Mouse (Mus musculus): ENCODE measurements around the gene Trp53tg5. TPM values are rescaled to one million over a fixed set of nuclear protein-coding genes. Genes with fewer than 3 reads are reported as not detected.

Gene Trp53tg5
- polyA plus RNA-seq, 1 experiment from 2014 or later: not detected

- WGBS: 44% methylated on average over 5 of the region's 5 CpGs
These were observed 24.6 kb downstream of the Trp53tg5 start for GRCm38 (mm10) chr2:164448921-164449320.

GRCm38 (mm10) chr2:164448140-164448539, 25.4 kb downstream of the Trp53tg5 start:
- H3K27me3 ChIP-seq (ENCODE audit: control insufficient read depth, insufficient read depth, low read length): peaks cover 13% of the 10 kb centered on the region
- no peaks in the 10 kb centered on the region for H3K36me3 ChIP-seq (ENCODE audit: control insufficient read depth, insufficient read depth)
- H3K9me3 ChIP-seq (replicated peaks; ENCODE audit: control insufficient read depth, low read length): peaks cover 4% of the 10 kb centered on the region
- H3K27ac ChIP-seq (ENCODE audit: low read length): no peak overlapping the region
- no peak overlapping the region for H3K9ac ChIP-seq (ENCODE audit: low read length)
- no peak overlapping the region for H3K4me3 ChIP-seq (ENCODE audit: low read length)
- WGBS: 95% methylated on average over 1 of the region's 1 CpGs
- peaks cover 33% of the 10 kb centered on the region for H3K4me1 ChIP-seq (ENCODE audit: control insufficient read depth, insufficient read depth, low read length)
- ATAC-seq (replicated peaks; ENCODE audit: extremely low read depth, insufficient read depth, low FRiP score): no peak
- H3K4me2 ChIP-seq (ENCODE audit: low read depth, low read length): no peak overlapping the region

More at GRCm38 (mm10) chr2:164448921-164449320, 24.6 kb downstream of the Trp53tg5 start:
- no peak for ATAC-seq (replicated peaks; ENCODE audit: extremely low read depth, insufficient read depth, low FRiP score)
- H3K9me3 ChIP-seq (replicated peaks; ENCODE audit: control insufficient read depth, low read length): peaks cover 4% of the 10 kb centered on the region
- H3K4me1 ChIP-seq (ENCODE audit: control insufficient read depth, insufficient read depth, low read length): peaks cover 35% of the 10 kb centered on the region
- H3K36me3 ChIP-seq (ENCODE audit: control insufficient read depth, insufficient read depth): no peaks in the 10 kb centered on the region
- no peak overlapping the region for H3K9ac ChIP-seq (ENCODE audit: low read length)
- no peak overlapping the region for H3K27ac ChIP-seq (ENCODE audit: low read length)
- H3K27me3 ChIP-seq (ENCODE audit: control insufficient read depth, insufficient read depth, low read length): peaks cover 11% of the 10 kb centered on the region
- no peak overlapping the region for H3K4me2 ChIP-seq (ENCODE audit: low read depth, low read length)
- H3K4me3 ChIP-seq (ENCODE audit: low read length): no peak overlapping the region

GRCm38 (mm10) chr2:164446086-164446469, 27.4 kb downstream of the Trp53tg5 start:
- no peak overlapping the region for H3K4me3 ChIP-seq (ENCODE audit: low read length)
- 77% methylated on average over 3 of the region's 3 CpGs for WGBS
- H3K4me1 ChIP-seq (ENCODE audit: control insufficient read depth, insufficient read depth, low read length): peaks cover 25% of the 10 kb centered on the region
- H3K9me3 ChIP-seq (replicated peaks; ENCODE audit: control insufficient read depth, low read length): peaks cover 4% of the 10 kb centered on the region
- H3K27me3 ChIP-seq (ENCODE audit: control insufficient read depth, insufficient read depth, low read length): peaks cover 13% of the 10 kb centered on the region
- no peak overlapping the region for H3K27ac ChIP-seq (ENCODE audit: low read length)
- H3K36me3 ChIP-seq (ENCODE audit: control insufficient read depth, insufficient read depth): no peaks in the 10 kb centered on the region
- no peak overlapping the region for H3K4me2 ChIP-seq (ENCODE audit: low read depth, low read length)
- no peak overlapping the region for H3K9ac ChIP-seq (ENCODE audit: low read length)
- ATAC-seq (replicated peaks; ENCODE audit: extremely low read depth, insufficient read depth, low FRiP score): no peak

- Histone ChIP-seq H3K36me3 (ENCODE audit: control insufficient read depth, insufficient read depth) (no peaks in the 10 kb centered on the region), H3K4me3 (ENCODE audit: low read length) (no peak overlapping the region), H3K27me3 (ENCODE audit: control insufficient read depth, insufficient read depth, low read length) (peaks cover 12% of the 10 kb centered on the region), H3K9ac (ENCODE audit: low read length) (no peak overlapping the region), H3K9me3 (replicated peaks; ENCODE audit: control insufficient read depth, low read length) (peaks cover 4% of the 10 kb centered on the region), H3K4me1 (ENCODE audit: control insufficient read depth, insufficient read depth, low read length) (peaks cover 28% of the 10 kb centered on the region), H3K4me2 (ENCODE audit: low read depth, low read length) (no peak overlapping the region), H3K27ac (ENCODE audit: low read length) (no peak overlapping the region)
- ATAC-seq (replicated peaks; ENCODE audit: extremely low read depth, insufficient read depth, low FRiP score): no peak
- 76% methylated on average over 3 of the region's 3 CpGs for WGBS
These were observed 28.0 kb downstream of the Trp53tg5 start for GRCm38 (mm10) chr2:164445399-164446085.

GRCm38 (mm10) chr2:164444701-164445100, 28.8 kb downstream of the Trp53tg5 start:
- H3K4me1 ChIP-seq (ENCODE audit: control insufficient read depth, insufficient read depth, low read length): peaks cover 25% of the 10 kb centered on the region
- ATAC-seq (replicated peaks; ENCODE audit: extremely low read depth, insufficient read depth, low FRiP score): no peak
- no peak overlapping the region for H3K4me2 ChIP-seq (ENCODE audit: low read depth, low read length)
- H3K36me3 ChIP-seq (ENCODE audit: control insufficient read depth, insufficient read depth): no peaks in the 10 kb centered on the region
- H3K27ac ChIP-seq (ENCODE audit: low read length): no peak overlapping the region
- H3K4me3 ChIP-seq (ENCODE audit: low read length): no peak overlapping the region
- 86% methylated on average over 2 of the region's 2 CpGs for WGBS
- H3K27me3 ChIP-seq (ENCODE audit: control insufficient read depth, insufficient read depth, low read length): peaks cover 7% of the 10 kb centered on the region
- no peak overlapping the region for H3K9ac ChIP-seq (ENCODE audit: low read length)
- no peaks in the 10 kb centered on the region for H3K9me3 ChIP-seq (replicated peaks; ENCODE audit: control insufficient read depth, low read length)

- WGBS: 13% methylated on average over 18 of the region's 18 CpGs
- H3K4me1 ChIP-seq (ENCODE audit: control insufficient read depth, insufficient read depth, low read length): peaks cover 19% of the 10 kb centered on the region
- peak within 1 kb of the TSS; percentile 90 for H3K9ac ChIP-seq (ENCODE audit: low read length)
- ATAC-seq (replicated peaks; ENCODE audit: extremely low read depth, insufficient read depth, low FRiP score): no peak
- peaks cover 7% of the 10 kb centered on the region for H3K27me3 ChIP-seq (ENCODE audit: control insufficient read depth, insufficient read depth, low read length)
- peak within 1 kb of the TSS; percentile 80 for H3K27ac ChIP-seq (ENCODE audit: low read length)
- no peaks in the 10 kb centered on the region for H3K36me3 ChIP-seq (ENCODE audit: control insufficient read depth, insufficient read depth)
- no peaks in the 10 kb centered on the region for H3K9me3 ChIP-seq (replicated peaks; ENCODE audit: control insufficient read depth, low read length)
- H3K4me3 ChIP-seq (ENCODE audit: low read length): peak within 1 kb of the TSS; percentile 74
- H3K4me2 ChIP-seq (ENCODE audit: low read depth, low read length): peak within 1 kb of the TSS; percentile 87
These were observed 30.0 kb downstream of the Trp53tg5 start, which contains the start of gene Sdc4 for GRCm38 (mm10) chr2:164443460-164444000. Gene Sdc4 (minus strand): TSS chr2:164443887.

GRCm38 (mm10) chr2:164443051-164443437, 30.5 kb downstream of the Trp53tg5 start:
- no peaks in the 10 kb centered on the region for H3K36me3 ChIP-seq (ENCODE audit: control insufficient read depth, insufficient read depth)
- peaks cover 19% of the 10 kb centered on the region for H3K4me1 ChIP-seq (ENCODE audit: control insufficient read depth, insufficient read depth, low read length)
- ATAC-seq (replicated peaks; ENCODE audit: extremely low read depth, insufficient read depth, low FRiP score): peak; percentile 90
- H3K9ac ChIP-seq (ENCODE audit: low read length): peak overlapping the region; percentile 90
- WGBS: under 1% methylated on average over 26 of the region's 26 CpGs
- H3K9me3 ChIP-seq (replicated peaks; ENCODE audit: control insufficient read depth, low read length): no peaks in the 10 kb centered on the region
- H3K4me3 ChIP-seq (ENCODE audit: low read length): peak overlapping the region; percentile 74
- H3K4me2 ChIP-seq (ENCODE audit: low read depth, low read length): peak overlapping the region; percentile 87
- H3K27me3 ChIP-seq (ENCODE audit: control insufficient read depth, insufficient read depth, low read length): peaks cover 7% of the 10 kb centered on the region
- H3K27ac ChIP-seq (ENCODE audit: low read length): peak overlapping the region; percentile 80

- H3K4me2 ChIP-seq (ENCODE audit: low read depth, low read length): peak overlapping the region; percentile 87
- peaks cover 19% of the 10 kb centered on the region for H3K4me1 ChIP-seq (ENCODE audit: control insufficient read depth, insufficient read depth, low read length)
- no peaks in the 10 kb centered on the region for H3K9me3 ChIP-seq (replicated peaks; ENCODE audit: control insufficient read depth, low read length)
- ATAC-seq (replicated peaks; ENCODE audit: extremely low read depth, insufficient read depth, low FRiP score): peak; percentile 56
- H3K9ac ChIP-seq (ENCODE audit: low read length): peak overlapping the region; percentile 90
- WGBS: 3% methylated on average over 29 of the region's 29 CpGs
- peaks cover 5% of the 10 kb centered on the region; the same call in 1 of the 2 replicates for H3K27me3 ChIP-seq (ENCODE audit: control insufficient read depth, insufficient read depth, low read length)
- no peaks in the 10 kb centered on the region for H3K36me3 ChIP-seq (ENCODE audit: control insufficient read depth, insufficient read depth)
- H3K27ac ChIP-seq (ENCODE audit: low read length): peak overlapping the region; percentile 80
- peak overlapping the region; percentile 74 for H3K4me3 ChIP-seq (ENCODE audit: low read length)
These were observed 31.0 kb downstream of the Trp53tg5 start for GRCm38 (mm10) chr2:164442315-164443050.

GRCm38 (mm10) chr2:164441731-164442130, 31.8 kb downstream of the Trp53tg5 start:
- Histone ChIP-seq H3K27ac (ENCODE audit: low read length) (no peak overlapping the region), H3K9me3 (replicated peaks; ENCODE audit: control insufficient read depth, low read length) (no peaks in the 10 kb centered on the region), H3K4me3 (ENCODE audit: low read length) (peak overlapping the region; percentile 74), H3K27me3 (ENCODE audit: control insufficient read depth, insufficient read depth, low read length) (peaks cover 5% of the 10 kb centered on the region; the same call in 1 of the 2 replicates), H3K9ac (ENCODE audit: low read length) (peak overlapping the region; percentile 90), H3K4me2 (ENCODE audit: low read depth, low read length) (peak overlapping the region; percentile 87), H3K36me3 (ENCODE audit: control insufficient read depth, insufficient read depth) (no peaks in the 10 kb centered on the region), H3K4me1 (ENCODE audit: control insufficient read depth, insufficient read depth, low read length) (peaks cover 23% of the 10 kb centered on the region)
- no peak for ATAC-seq (replicated peaks; ENCODE audit: extremely low read depth, insufficient read depth, low FRiP score)
- 38% methylated on average over 7 of the region's 7 CpGs for WGBS
